Comparison of ENCODE assay signal across 14 mouse cellular contexts in genomic region chr2:144720407-144720959, GRCm38 (mm10).
DNase-seq lines count a peak whose midpoint lies in the region; ATAC-seq and TF ChIP-seq lines count a peak whose summit lies in the region.
"Had no signal": no experiment of that assay in that cellular context is flagged by ENCODE, and none has a peak within 500 bp of the region (broad histone marks: within the 10 kb centered on the region; RNA-seq: fewer than 3 reads in every experiment).

No protein-coding gene starts in this region.

- peaks cover 7% of the 10 kb centered on the region for H3K4me1 ChIP-seq in forebrain, embryonic 14.5 days (ENCODE audit: control insufficient read depth, insufficient read depth, low read length)
- H3K4me1 ChIP-seq in forebrain, postnatal 0 days (ENCODE audit: insufficient read depth), result 0 out of 2 replicates have a peak, but pooled peaks cover 4% of the 10 kb centered on the region
- H3K4me1 ChIP-seq in liver, embryonic 16.5 days (ENCODE audit: control insufficient read depth, low read depth, low read length), result no peaks in the 10 kb centered on the region
- H3K4me1 ChIP-seq in lung, embryonic 14.5 days (ENCODE audit: insufficient read depth), result peaks cover 5% of the 10 kb centered on the region; the same call in 1 of the 2 replicates
- H3K4me1 ChIP-seq in stomach, embryonic 15.5 days, result 0 out of 2 replicates have a peak, but pooled peaks cover 2% of the 10 kb centered on the region
- no peaks in the 10 kb centered on the region for H3K4me1 ChIP-seq in heart, embryonic 11.5 days (ENCODE audit: control insufficient read depth, insufficient read depth, low read length)

- no peaks in the 10 kb centered on the region for H3K36me3 ChIP-seq in forebrain, embryonic 14.5 days (ENCODE audit: control insufficient read depth, insufficient read depth, low read length)
- H3K36me3 ChIP-seq in forebrain, postnatal 0 days (ENCODE audit: insufficient read depth), result no peaks in the 10 kb centered on the region
- no peaks in the 10 kb centered on the region for H3K36me3 ChIP-seq in liver, embryonic 16.5 days (ENCODE audit: control insufficient read depth, insufficient read depth)
- no peaks in the 10 kb centered on the region for H3K36me3 ChIP-seq in lung, embryonic 14.5 days (ENCODE audit: insufficient read depth)
- H3K36me3 ChIP-seq in stomach, embryonic 15.5 days, result no peaks in the 10 kb centered on the region
- no peaks in the 10 kb centered on the region for H3K36me3 ChIP-seq in heart, embryonic 11.5 days (ENCODE audit: control insufficient read depth, insufficient read depth, low read length)
- H3K36me3 ChIP-seq: heart, embryonic 10.5 days; limb, embryonic 13.5 days had no signal

- WGBS in forebrain, embryonic 14.5 days, result 31% methylated on average over 5 of the region's 5 CpGs
- 25% methylated on average over 5 of the region's 5 CpGs for WGBS in forebrain, postnatal 0 days
- 30% methylated on average over 5 of the region's 5 CpGs for WGBS in liver, embryonic 16.5 days (ENCODE audit: insufficient replicate concordance)
- 27% methylated on average over 5 of the region's 5 CpGs for WGBS in lung, embryonic 14.5 days
- 24% methylated on average over 5 of the region's 5 CpGs for WGBS in stomach, embryonic 15.5 days
- WGBS in heart, embryonic 11.5 days (ENCODE audit: insufficient replicate concordance), result 54% methylated on average over 5 of the region's 5 CpGs

- H3K4me2 ChIP-seq in forebrain, embryonic 14.5 days (ENCODE audit: low read length), result no peak overlapping the region
- H3K4me2 ChIP-seq in forebrain, postnatal 0 days (ENCODE audit: low read depth), result no peak overlapping the region
- H3K4me2 ChIP-seq in liver, embryonic 16.5 days (ENCODE audit: low read depth, low read length), result no peak overlapping the region
- H3K4me2 ChIP-seq in lung, embryonic 14.5 days, result no peak overlapping the region
- H3K4me2 ChIP-seq in stomach, embryonic 15.5 days, result no peak overlapping the region
- no peak overlapping the region for H3K4me2 ChIP-seq in heart, embryonic 11.5 days
- H3K4me2 ChIP-seq: limb, embryonic 13.5 days had no signal

- no peak overlapping the region for H3K9ac ChIP-seq in forebrain, embryonic 14.5 days (ENCODE audit: low read length)
- H3K9ac ChIP-seq in forebrain, postnatal 0 days, result no peak overlapping the region
- H3K9ac ChIP-seq in liver, embryonic 16.5 days (ENCODE audit: low read depth, low read length), result no peak overlapping the region
- no peak overlapping the region for H3K9ac ChIP-seq in lung, embryonic 14.5 days
- no peak overlapping the region for H3K9ac ChIP-seq in stomach, embryonic 15.5 days
- H3K9ac ChIP-seq in heart, embryonic 11.5 days (ENCODE audit: low read depth, low read length), result no peak overlapping the region
- H3K9ac ChIP-seq: limb, embryonic 13.5 days had no signal

- no peak overlapping the region for H3K27ac ChIP-seq in forebrain, embryonic 14.5 days (ENCODE audit: low read depth, low read length)
- no peak overlapping the region for H3K27ac ChIP-seq in forebrain, postnatal 0 days (ENCODE audit: low read depth, low read length)
- peak overlapping the region; percentile 34 for H3K27ac ChIP-seq in liver, embryonic 16.5 days (ENCODE audit: low read length)
- no peak overlapping the region for H3K27ac ChIP-seq in lung, embryonic 14.5 days (ENCODE audit: low read depth)
- H3K27ac ChIP-seq in stomach, embryonic 15.5 days, result peak overlapping the region; percentile 72; the same call in 1 of the 2 replicates
- H3K27ac ChIP-seq in heart, embryonic 11.5 days (ENCODE audit: low read depth, low read length), result no peak overlapping the region
- H3K27ac ChIP-seq: heart, embryonic 10.5 days; limb, embryonic 13.5 days had no signal

- no peak for DNase-seq in forebrain, embryonic 14.5 days (ENCODE audit: low spot score)
- DNase-seq in forebrain, postnatal 0 days, result no peak
- no peak for DNase-seq in liver
- peak; percentile 53 for DNase-seq in lung, embryonic 14.5 days
- DNase-seq in right cerebral cortex, postnatal 4 days, result no peak
- DNase-seq: B cell, adult 2 months; layer of hippocampus, adult 9-11 months; spleen, adult 18-20 months; thymus, adult 2 months had no signal

- no peak for TF ChIP-seq CTCF in forebrain, postnatal 0 days (IDR thresholded peaks at IDR 0.05; ENCODE audit: low read depth)
- no peak for TF ChIP-seq CTCF in lung, embryonic 14.5 days (IDR thresholded peaks at IDR 0.05; ENCODE audit: low read depth)

- H3K9me3 ChIP-seq in forebrain, embryonic 14.5 days (replicated peaks; ENCODE audit: control insufficient read depth, low read length), result no peaks in the 10 kb centered on the region
- no peaks in the 10 kb centered on the region for H3K9me3 ChIP-seq in forebrain, postnatal 0 days (ENCODE audit: low read length)
- no peaks in the 10 kb centered on the region for H3K9me3 ChIP-seq in liver, embryonic 16.5 days (replicated peaks; ENCODE audit: control insufficient read depth, low read length)
- no peaks in the 10 kb centered on the region for H3K9me3 ChIP-seq in lung, embryonic 14.5 days (ENCODE audit: low read depth, low read length)
- no peaks in the 10 kb centered on the region for H3K9me3 ChIP-seq in stomach, embryonic 15.5 days
- no peaks in the 10 kb centered on the region for H3K9me3 ChIP-seq in heart, embryonic 11.5 days (replicated peaks; ENCODE audit: control insufficient read depth, low read length)
- H3K9me3 ChIP-seq: heart, embryonic 10.5 days; limb, embryonic 13.5 days had no signal

- no peaks in the 10 kb centered on the region for H3K27me3 ChIP-seq in forebrain, embryonic 14.5 days (replicated peaks; ENCODE audit: control insufficient read depth, insufficient read depth, low read length)
- no peaks in the 10 kb centered on the region for H3K27me3 ChIP-seq in forebrain, postnatal 0 days (ENCODE audit: insufficient read depth, low read length)
- no peaks in the 10 kb centered on the region for H3K27me3 ChIP-seq in liver, embryonic 16.5 days (ENCODE audit: control insufficient read depth, insufficient read depth, low read depth, low read length)
- no peaks in the 10 kb centered on the region for H3K27me3 ChIP-seq in lung, embryonic 14.5 days (ENCODE audit: insufficient read depth, low read length)
- H3K27me3 ChIP-seq in stomach, embryonic 15.5 days (replicated peaks), result no peaks in the 10 kb centered on the region
- H3K27me3 ChIP-seq in heart, embryonic 11.5 days (ENCODE audit: control insufficient read depth, insufficient read depth, low read length), result no peaks in the 10 kb centered on the region
- H3K27me3 ChIP-seq: limb, embryonic 13.5 days had no signal

- H3K4me3 ChIP-seq in forebrain, embryonic 14.5 days (ENCODE audit: low read depth, low read length), result no peak overlapping the region
- H3K4me3 ChIP-seq in forebrain, postnatal 0 days (ENCODE audit: low read depth, low read length), result no peak overlapping the region
- H3K4me3 ChIP-seq in liver, embryonic 16.5 days (ENCODE audit: low read depth, low read length), result no peak overlapping the region
- no peak overlapping the region for H3K4me3 ChIP-seq in lung, embryonic 14.5 days (ENCODE audit: low read depth, low read length)
- H3K4me3 ChIP-seq in stomach, embryonic 15.5 days (replicated peaks), result no peak overlapping the region
- no peak overlapping the region for H3K4me3 ChIP-seq in heart, embryonic 11.5 days (ENCODE audit: low read depth, low read length)
- H3K4me3 ChIP-seq: heart, embryonic 10.5 days; limb, embryonic 13.5 days had no signal

- ATAC-seq in forebrain, embryonic 14.5 days, result 0 out of 2 replicates have a peak, but pooled peaks have one; percentile 24
- ATAC-seq in forebrain, postnatal 0 days, result no peak
- 0 out of 2 replicates have a peak, but pooled peaks have one; percentile 28 for ATAC-seq in liver, embryonic 16.5 days (ENCODE audit: low read depth)
- no peak for ATAC-seq in lung, embryonic 14.5 days (ENCODE audit: insufficient read depth)
- ATAC-seq in stomach, embryonic 15.5 days (ENCODE audit: insufficient read depth, low FRiP score, low read depth), result no peak
- ATAC-seq in heart, embryonic 11.5 days (replicated peaks; ENCODE audit: insufficient number of reproducible peaks, low FRiP score, low TSS enrichment), result no peak

Comparison
In these comparisons a context has a peak if more than half of its experiments do, and no peak if none do; other contexts are left out.
1. ATAC-seq: peak in forebrain, embryonic 14.5 days (single experiment) and liver, embryonic 16.5 days (single experiment); none in forebrain, postnatal 0 days (single experiment), lung, embryonic 14.5 days (single experiment), stomach, embryonic 15.5 days (single experiment) and heart, embryonic 11.5 days (single experiment).
2. H3K27ac ChIP-seq: peak in liver, embryonic 16.5 days (single experiment) and stomach, embryonic 15.5 days (single experiment); none in forebrain, embryonic 14.5 days (single experiment), forebrain, postnatal 0 days (single experiment), lung, embryonic 14.5 days (single experiment) and heart, embryonic 11.5 days (single experiment).